Mouse (Mus musculus): ENCODE results near the gene Ttc25. TPM values are rescaled to one million over a fixed set of nuclear protein-coding genes. Genes with fewer than 3 reads are reported as not detected.
A peak's percentile ranks its signal among the peaks of the same experiment; 100 is the strongest.

The Ttc25 gene
- polyA plus RNA-seq (2012; ENCODE audit: insufficient read depth, insufficient read length, low replicate concordance, missing spikeins) = not detected in 2 replicates

DNA sequence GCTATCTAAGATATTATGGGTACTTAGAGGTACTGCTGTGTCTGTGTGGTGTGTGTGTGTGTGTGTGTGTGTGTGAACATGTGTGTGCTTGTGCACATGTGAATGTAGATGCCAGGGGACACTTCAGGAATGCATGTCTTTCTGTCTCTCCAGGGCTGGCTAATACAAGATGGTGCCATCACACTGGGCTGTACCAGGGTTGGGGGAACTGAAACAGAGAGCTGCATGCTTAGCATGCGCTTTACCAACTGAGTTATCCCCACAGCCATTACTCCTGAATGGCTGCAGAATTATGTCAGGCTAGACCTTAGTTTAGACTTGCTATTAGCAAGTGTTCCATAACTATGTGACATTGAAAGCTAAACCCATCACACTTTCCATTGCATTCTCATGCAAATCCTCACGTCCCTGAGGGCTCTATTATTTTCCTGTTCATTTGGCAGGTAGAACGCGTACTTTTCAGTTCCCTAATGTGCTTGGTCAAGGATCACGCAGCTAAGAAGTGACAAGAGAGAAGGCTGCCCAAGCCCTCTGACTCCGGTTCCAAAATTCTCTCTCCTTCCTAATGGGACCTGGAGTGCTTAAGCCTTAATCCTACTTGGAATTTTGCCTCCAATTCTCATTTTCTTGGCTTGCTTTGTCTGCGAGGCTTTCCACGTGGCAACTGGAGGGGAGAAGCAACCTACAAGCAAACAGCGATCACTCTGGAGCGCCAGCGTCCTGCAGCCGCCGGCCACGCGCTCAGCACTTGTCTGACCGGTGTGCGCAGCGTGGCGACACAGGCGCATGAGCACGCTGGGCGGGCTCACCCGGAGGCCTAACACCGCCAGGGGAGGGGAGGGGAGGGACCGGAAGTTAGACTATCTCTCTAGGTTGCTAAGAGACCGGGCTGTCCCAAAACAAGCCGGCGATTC, at the start of gene Ttc25:
Ttc25 (plus strand) TSS at position 776 of the 914 bp plus-strand sequence.
- 0 out of 2 replicates have a peak within 1 kb of the TSS, but pooled peaks have one; percentile 33 for H3K27ac ChIP-seq (ENCODE audit: insufficient read depth, low read depth, low read length)
- H3K4me3 ChIP-seq (ENCODE audit: insufficient read depth, low read depth, low read length) = peak within 1 kb of the TSS; percentile 53
- no peak for TF ChIP-seq CTCF (IDR thresholded peaks at IDR 0.05; ENCODE audit: insufficient read depth, low read depth, low read length)
- peak; percentile 65; the same call in 1 of the 2 replicates for TF ChIP-seq POLR2A (IDR thresholded peaks at IDR 0.05; ENCODE audit: insufficient read depth, low read depth, low read length)
- peaks cover 8% of the 10 kb centered on the region for H3K4me1 ChIP-seq (ENCODE audit: control insufficient read depth, insufficient read depth, low read length)
- 4% methylated on average over 28 of the region's 28 CpGs for WGBS

DNA sequence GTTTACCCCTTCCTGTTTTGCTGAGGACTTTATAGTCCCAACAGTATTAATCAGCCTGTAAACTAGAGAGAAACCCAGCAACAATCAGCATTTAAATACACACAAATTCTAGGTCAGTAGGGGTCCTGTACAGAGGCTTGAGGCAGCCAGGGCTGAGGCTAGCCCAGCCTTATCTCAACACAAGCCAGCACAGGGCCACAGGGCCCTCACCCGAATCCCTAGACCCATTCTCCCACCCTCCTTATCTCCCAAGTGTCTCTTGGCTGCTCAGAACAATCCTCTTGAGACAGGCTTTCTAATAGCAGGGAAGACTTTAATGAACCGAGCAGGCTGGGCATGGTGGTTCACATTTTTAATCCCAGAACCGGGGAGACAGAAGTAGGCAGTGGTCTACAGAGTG, 45.2 kb upstream of the Ttc25 start:
- no peak for TF ChIP-seq POLR2A (IDR thresholded peaks at IDR 0.05; ENCODE audit: insufficient read depth, low read depth, low read length)
- TF ChIP-seq CTCF (IDR thresholded peaks at IDR 0.05; ENCODE audit: insufficient read depth, low read depth, low read length) = no peak
- 84% methylated on average over 3 of the region's 3 CpGs for WGBS
- H3K27ac ChIP-seq (ENCODE audit: insufficient read depth, low read depth, low read length) = no peak overlapping the region
- H3K4me1 ChIP-seq (ENCODE audit: control insufficient read depth, insufficient read depth, low read length) = no peaks in the 10 kb centered on the region
- H3K4me3 ChIP-seq (ENCODE audit: insufficient read depth, low read depth, low read length) = no peak overlapping the region

GRCm38 (mm10) chr11:100500651-100501050, 44.8 kb upstream of the Ttc25 start:
- no peak for TF ChIP-seq CTCF (IDR thresholded peaks at IDR 0.05; ENCODE audit: insufficient read depth, low read depth, low read length)
- TF ChIP-seq POLR2A (IDR thresholded peaks at IDR 0.05; ENCODE audit: insufficient read depth, low read depth, low read length) = no peak
- no peaks in the 10 kb centered on the region for H3K4me1 ChIP-seq (ENCODE audit: control insufficient read depth, insufficient read depth, low read length)
- no peak overlapping the region for H3K27ac ChIP-seq (ENCODE audit: insufficient read depth, low read depth, low read length)
- H3K4me3 ChIP-seq (ENCODE audit: insufficient read depth, low read depth, low read length) = no peak overlapping the region
- WGBS = 85% methylated on average over 7 of the region's 7 CpGs

DNA sequence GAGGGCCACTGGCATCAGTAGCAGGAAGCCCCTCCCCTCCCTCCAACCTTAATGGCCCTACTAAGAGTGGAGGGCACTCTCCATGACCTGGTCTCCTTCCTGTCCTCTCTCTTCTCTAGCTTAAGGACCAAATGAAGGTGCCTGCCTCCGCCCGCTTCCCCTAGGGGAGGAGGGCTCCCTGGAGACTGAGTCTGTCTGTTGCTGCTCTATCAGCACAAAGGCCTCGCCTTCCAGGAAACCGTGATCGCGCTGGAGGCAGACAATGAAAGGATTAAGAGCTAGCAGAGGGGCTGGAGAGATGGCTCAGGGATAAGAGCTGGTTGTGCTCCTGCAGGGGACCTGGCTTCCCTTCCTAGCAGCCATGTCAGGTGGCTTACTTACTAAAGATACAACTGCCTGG, 44.1 kb upstream of the Ttc25 start:
- H3K4me1 ChIP-seq (ENCODE audit: control insufficient read depth, insufficient read depth, low read length) = no peaks in the 10 kb centered on the region
- H3K4me3 ChIP-seq (ENCODE audit: insufficient read depth, low read depth, low read length) = no peak overlapping the region
- TF ChIP-seq CTCF (IDR thresholded peaks at IDR 0.05; ENCODE audit: insufficient read depth, low read depth, low read length) = no peak
- TF ChIP-seq POLR2A (IDR thresholded peaks at IDR 0.05; ENCODE audit: insufficient read depth, low read depth, low read length) = no peak
- 34% methylated on average over 6 of the region's 6 CpGs for WGBS
- H3K27ac ChIP-seq (ENCODE audit: insufficient read depth, low read depth, low read length) = no peak overlapping the region

DNA sequence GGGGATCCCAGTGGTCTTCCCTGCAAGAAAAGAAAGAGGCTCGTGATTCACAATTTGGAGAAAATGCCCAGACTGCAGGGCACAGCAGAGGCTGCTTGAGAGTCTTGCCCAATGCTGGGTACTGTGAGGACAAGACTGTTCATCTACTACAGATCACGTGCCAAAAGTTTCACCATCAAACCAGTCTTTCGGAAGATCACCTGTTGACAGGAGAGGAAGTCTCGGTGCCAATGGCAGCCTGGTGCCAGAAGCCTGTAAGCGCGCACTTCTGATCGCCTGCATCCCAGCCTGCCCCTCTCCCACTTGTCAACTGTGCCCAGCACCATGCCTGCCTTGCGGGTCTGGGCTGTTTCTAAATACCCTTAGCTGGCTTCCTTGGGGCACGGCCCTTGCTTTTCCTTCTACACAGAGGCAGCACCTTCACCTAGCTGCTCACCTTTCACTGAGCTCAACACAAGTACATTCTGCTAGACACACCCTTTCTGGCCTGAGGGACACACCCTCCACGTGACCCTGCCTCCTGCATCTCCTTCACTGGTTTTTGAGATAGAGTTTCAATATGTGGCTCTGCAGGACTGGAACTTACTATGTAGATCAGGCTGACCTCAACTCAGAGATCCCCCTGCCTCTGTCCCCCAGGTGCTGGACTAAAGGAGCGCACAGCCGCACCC, 40.3 kb upstream of the Ttc25 start:
- WGBS = 91% methylated on average over 12 of the region's 12 CpGs
- Histone ChIP-seq H3K27ac (ENCODE audit: insufficient read depth, low read depth, low read length) (no peak overlapping the region), H3K4me1 (ENCODE audit: control insufficient read depth, insufficient read depth, low read length) (no peaks in the 10 kb centered on the region), H3K4me3 (ENCODE audit: insufficient read depth, low read depth, low read length) (no peak overlapping the region)
- TF ChIP-seq CTCF (IDR thresholded peaks at IDR 0.05; ENCODE audit: insufficient read depth, low read depth, low read length) (no peak), POLR2A (IDR thresholded peaks at IDR 0.05; ENCODE audit: insufficient read depth, low read depth, low read length) (no peak)

DNA sequence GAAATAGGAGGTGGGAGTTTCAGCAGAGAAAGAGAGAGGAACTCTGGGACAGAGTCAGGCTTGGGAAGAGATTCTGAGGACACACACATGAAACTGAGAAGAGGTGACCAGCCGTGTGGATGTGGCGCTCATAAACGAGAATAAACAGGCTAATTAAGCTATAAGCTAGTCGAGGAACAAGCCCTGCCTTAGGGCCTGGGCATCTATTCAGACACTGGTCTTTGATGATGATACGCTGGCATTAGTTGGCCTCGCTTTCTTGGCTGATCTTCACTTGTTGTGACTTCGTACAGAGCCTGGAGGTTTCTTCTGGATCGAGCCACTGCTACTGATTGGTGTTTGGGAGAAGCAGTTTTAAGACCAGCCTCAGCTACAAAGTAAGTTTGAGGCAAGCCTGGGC, 39.4 kb upstream of the Ttc25 start:
- 88% methylated on average over 8 of the region's 8 CpGs for WGBS
- Histone ChIP-seq H3K4me1 (ENCODE audit: control insufficient read depth, insufficient read depth, low read length) (no peaks in the 10 kb centered on the region), H3K27ac (ENCODE audit: insufficient read depth, low read depth, low read length) (no peak overlapping the region), H3K4me3 (ENCODE audit: insufficient read depth, low read depth, low read length) (no peak overlapping the region)
- no peak for TF ChIP-seq CTCF (IDR thresholded peaks at IDR 0.05; ENCODE audit: insufficient read depth, low read depth, low read length)
- TF ChIP-seq POLR2A (IDR thresholded peaks at IDR 0.05; ENCODE audit: insufficient read depth, low read depth, low read length) = no peak

GRCm38 (mm10) chr11:100510556-100510955, 34.9 kb upstream of the Ttc25 start:
- Histone ChIP-seq H3K27ac (ENCODE audit: insufficient read depth, low read depth, low read length) (no peak overlapping the region), H3K4me3 (ENCODE audit: insufficient read depth, low read depth, low read length) (no peak overlapping the region), H3K4me1 (ENCODE audit: control insufficient read depth, insufficient read depth, low read length) (no peaks in the 10 kb centered on the region)
- TF ChIP-seq POLR2A (IDR thresholded peaks at IDR 0.05; ENCODE audit: insufficient read depth, low read depth, low read length) (no peak), CTCF (IDR thresholded peaks at IDR 0.05; ENCODE audit: insufficient read depth, low read depth, low read length) (no peak)
- 92% methylated on average over 2 of the region's 2 CpGs for WGBS

DNA sequence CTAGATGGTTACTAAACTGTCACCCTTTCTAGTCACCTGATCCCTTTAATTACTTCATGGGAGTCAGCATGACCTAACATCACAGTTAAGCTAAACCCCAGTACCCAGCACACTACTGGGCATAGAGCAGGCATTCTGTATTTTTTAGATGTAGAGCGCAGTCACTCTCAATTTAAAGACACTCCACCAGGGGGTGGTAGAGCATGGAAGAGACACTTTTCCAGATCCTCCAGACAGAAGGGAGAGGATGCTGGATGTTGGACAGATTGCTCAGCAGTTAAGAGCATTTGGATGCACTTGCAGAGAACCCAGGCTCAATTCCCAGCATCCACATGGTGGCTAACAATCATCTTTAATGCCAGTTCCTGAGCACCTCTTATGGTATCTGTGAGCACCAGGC, 33.0 kb upstream of the Ttc25 start:
- WGBS = 76% methylated on average over 1 of the region's 1 CpGs

DNA sequence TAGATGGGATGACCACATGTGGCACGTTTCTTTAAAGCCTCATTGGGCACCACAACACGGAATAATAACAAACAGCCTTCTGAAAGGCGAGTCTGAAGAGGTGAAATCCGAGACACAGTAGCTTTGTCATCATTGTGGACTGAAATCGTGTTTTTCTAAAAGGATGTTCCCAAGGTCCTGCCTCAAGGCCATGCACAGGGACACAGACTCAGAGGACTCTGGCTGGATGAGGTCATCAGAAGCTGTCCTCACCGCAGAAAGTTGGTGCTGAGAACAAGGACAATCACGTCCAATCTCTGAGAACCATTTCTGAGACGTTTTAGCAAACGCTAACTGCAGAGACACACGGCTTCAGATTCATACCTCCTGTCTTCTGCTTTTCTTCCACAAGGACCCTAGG, 31.7 kb upstream of the Ttc25 start:
- Histone ChIP-seq H3K27ac (ENCODE audit: insufficient read depth, low read depth, low read length) (no peak overlapping the region), H3K4me3 (ENCODE audit: insufficient read depth, low read depth, low read length) (no peak overlapping the region), H3K4me1 (ENCODE audit: control insufficient read depth, insufficient read depth, low read length) (peaks cover 5% of the 10 kb centered on the region; the same call in 1 of the 2 replicates)
- 89% methylated on average over 10 of the region's 10 CpGs for WGBS
- TF ChIP-seq CTCF (IDR thresholded peaks at IDR 0.05; ENCODE audit: insufficient read depth, low read depth, low read length) (no peak), POLR2A (IDR thresholded peaks at IDR 0.05; ENCODE audit: insufficient read depth, low read depth, low read length) (no peak)

More for the DNA sequence above, 33.0 kb upstream of the Ttc25 start:
- peaks cover 5% of the 10 kb centered on the region; the same call in 1 of the 2 replicates for H3K4me1 ChIP-seq (ENCODE audit: control insufficient read depth, insufficient read depth, low read length)
- no peak overlapping the region for H3K4me3 ChIP-seq (ENCODE audit: insufficient read depth, low read depth, low read length)
- TF ChIP-seq POLR2A (IDR thresholded peaks at IDR 0.05; ENCODE audit: insufficient read depth, low read depth, low read length) = no peak
- no peak for TF ChIP-seq CTCF (IDR thresholded peaks at IDR 0.05; ENCODE audit: insufficient read depth, low read depth, low read length)
- no peak overlapping the region for H3K27ac ChIP-seq (ENCODE audit: insufficient read depth, low read depth, low read length)

All from olfactory bulb, adult 2 months (tissue).